In genomic region chr19:44931454-44931759, GRCm38 (mm10) we compare ENCODE assay signal across 8 mouse cellular contexts. TPM values are rescaled to one million over a fixed set of nuclear protein-coding genes. Genes with fewer than 3 reads are reported as not detected.
DNase-seq lines count a peak whose midpoint lies in the region; ATAC-seq and TF ChIP-seq lines count a peak whose summit lies in the region.

No protein-coding gene starts in this region.

- no peaks in the 10 kb centered on the region for H3K9me3 ChIP-seq in intestine, postnatal 0 days (ENCODE audit: control insufficient read depth)
- no peaks in the 10 kb centered on the region for H3K9me3 ChIP-seq in midbrain, embryonic 10.5 days (replicated peaks)

- peak overlapping the region; percentile 98 for H3K4me3 ChIP-seq in intestine, postnatal 0 days (ENCODE audit: low read depth, low read length)
- H3K4me3 ChIP-seq in midbrain, embryonic 10.5 days: peak overlapping the region; percentile 99

- H3K4me1 ChIP-seq in intestine, postnatal 0 days (replicated peaks; ENCODE audit: control insufficient read depth, insufficient read depth, low read length): 0 out of 2 replicates have a peak, but pooled peaks cover 3% of the 10 kb centered on the region
- peaks cover 58% of the 10 kb centered on the region for H3K4me1 ChIP-seq in midbrain, embryonic 10.5 days

- 1% methylated on average over 18 of the region's 18 CpGs for WGBS in intestine, postnatal 0 days
- under 1% methylated on average over 18 of the region's 18 CpGs for WGBS in midbrain, embryonic 10.5 days

- H3K4me2 ChIP-seq in intestine, postnatal 0 days (replicated peaks; ENCODE audit: low read depth): peak overlapping the region; percentile 72

- intact Hi-C loops in left cerebral cortex, postnatal 36 days (cut with DNase I): no loop called here

- H3K36me3 ChIP-seq in intestine, postnatal 0 days (ENCODE audit: control insufficient read depth, insufficient read depth): peaks cover 7% of the 10 kb centered on the region
- peaks cover 36% of the 10 kb centered on the region for H3K36me3 ChIP-seq in midbrain, embryonic 10.5 days

- peak overlapping the region; percentile 80 for H3K9ac ChIP-seq in intestine, postnatal 0 days (ENCODE audit: low read depth, low read length)

- peak; percentile 87 for ATAC-seq in intestine, postnatal 0 days

- DNase-seq in adrenal gland, adult 8-10 months: peak; percentile 82
- peak; percentile 87 for DNase-seq in embryo, embryonic 9.5 days (ENCODE audit: extremely low spot score)
- DNase-seq in gastrocnemius, postnatal 4 days (ENCODE audit: low spot score in 2 of 2): peak; percentile 74 to 88
- peak; percentile 86 to 88 for DNase-seq in left cerebral cortex, postnatal 36 days (ENCODE audit: low spot score in 2 of 2)
- peak; percentile 89 for DNase-seq in midbrain, embryonic 10.5 days (ENCODE audit: low spot score)
- DNase-seq in right cerebral cortex, postnatal 36 days (ENCODE audit: low spot score in 2 of 2): peak; percentile 83 to 87
- peak; percentile 87 for DNase-seq in yolk sac, embryonic 10.5 days (ENCODE audit: low spot score)

- peak overlapping the region; percentile 58 for H3K27ac ChIP-seq in intestine, postnatal 0 days (ENCODE audit: low read depth, low read length)
- peak overlapping the region; percentile 94 for H3K27ac ChIP-seq in midbrain, embryonic 10.5 days (replicated peaks)

- no peaks in the 10 kb centered on the region for H3K27me3 ChIP-seq in intestine, postnatal 0 days (replicated peaks; ENCODE audit: control insufficient read depth, insufficient read depth, low read length)
- peaks cover 28% of the 10 kb centered on the region for H3K27me3 ChIP-seq in midbrain, embryonic 10.5 days (ENCODE audit: low read depth, poor library complexity, severe bottlenecking)

- TF ChIP-seq CTCF in intestine, postnatal 0 days (IDR thresholded peaks at IDR 0.05; ENCODE audit: low read depth): no peak

RNA-seq across cellular contexts. Expression of gene Slf2, which starts 0.5 kb away (rescaled TPM):
- total RNA-seq in adrenal gland, adult 8-10 months (2022): 10 to 100 TPM; 22.6 to 40.9 (median 30.5) TPM
- total RNA-seq in gastrocnemius, postnatal 4 days (2021): 10 to 100 TPM; 46.8 to 52.4 TPM
- 11.4 and 13.4 TPM in 2 replicates for polyA plus RNA-seq in intestine, postnatal 0 days (2015; fragmentation: Nextera tagmentation; extraction: Ambion mirVana)
- 10 to 100 TPM; 26.2 to 44.3 TPM for total RNA-seq in left cerebral cortex, postnatal 36 days (2021)
- polyA plus RNA-seq in midbrain, embryonic 10.5 days (2016; fragmentation: Nextera tagmentation; extraction: Ambion mirVana): 37.2 and 39.1 TPM in 2 replicates

RNA-seq across cellular contexts. Expression of gene Sema4g, which starts 57.5 kb away (rescaled TPM):
- 10 to 100 TPM in 2 of 4 experiments, 1 to 10 TPM in 2; 4.3 to 14.9 (median 10.2) TPM for total RNA-seq in adrenal gland, adult 8-10 months (2022)
- total RNA-seq in gastrocnemius, postnatal 4 days (2021): 1 to 10 TPM; 2.5 to 3.4 TPM
- 7.8 and 10.0 TPM in 2 replicates for polyA plus RNA-seq in intestine, postnatal 0 days (2015; fragmentation: Nextera tagmentation; extraction: Ambion mirVana)
- total RNA-seq in left cerebral cortex, postnatal 36 days (2021): 10 to 100 TPM; 17.7 to 25.8 TPM
- 3.1 and 5.4 TPM in 2 replicates for polyA plus RNA-seq in midbrain, embryonic 10.5 days (2016; fragmentation: Nextera tagmentation; extraction: Ambion mirVana)

Comparison
In these comparisons a context has a peak if more than half of its experiments do, and no peak if none do; other contexts are left out.
1. Peak in every context shown above with its lines: DNase-seq, ATAC-seq, H3K4me3 ChIP-seq and H3K27ac ChIP-seq.